Mouse (Mus musculus) limb, embryonic 15.5 days (tissue): ENCODE data around the gene Cenpp. TPM values are rescaled to one million over a fixed set of nuclear protein-coding genes. Genes with fewer than 3 reads are reported as not detected.
A peak's percentile ranks its signal among the peaks of the same experiment; 100 is the strongest.

Experiments
- ATAC-seq: fragments of 200-750 bp; cut with Nextera tagmentation; 2 replicates; pipeline ENCODE4 v1.8.0; 2017; ENCODE audit warnings: low read depth, moderate TSS enrichment; ENCODE audit not compliant: insufficient number of reproducible peaks, low FRiP score, low TSS enrichment
- H3K27ac ChIP-seq: fragments of 300-500 bp; sonication (generic); 2 replicates; pipeline ENCODE4 v1.5.1; 2015; ENCODE audit warnings: moderate library complexity, mild to moderate bottlenecking, inconsistent platforms
- H3K27me3 ChIP-seq: fragments of 300-500 bp; sonication (generic); 2 replicates; pipeline ENCODE4 v1.6.1; 2015; ENCODE audit warnings: inconsistent platforms
- H3K36me3 ChIP-seq: fragments of 300-500 bp; sonication (generic); 2 replicates; pipeline ENCODE4 v1.6.1; 2015; ENCODE audit warnings: inconsistent platforms
- H3K4me1 ChIP-seq: fragments of 300-500 bp; sonication (generic); 2 replicates; pipeline ENCODE4 v1.6.1; 2015; ENCODE audit warnings: inconsistent platforms
- H3K4me2 ChIP-seq: fragments of 300-500 bp; sonication (generic); 2 replicates; pipeline ENCODE4 v1.6.1; 2015; ENCODE audit warnings: mild to moderate bottlenecking, inconsistent platforms
- H3K4me3 ChIP-seq: fragments of 300-500 bp; sonication (generic); 2 replicates; pipeline ENCODE4 v1.5.1; 2015; ENCODE audit warnings: mild to moderate bottlenecking, inconsistent platforms
- H3K9ac ChIP-seq: fragments of 300-500 bp; sonication (generic); 2 replicates; pipeline ENCODE4 v1.6.1; 2015; ENCODE audit warnings: inconsistent platforms
- H3K9me3 ChIP-seq: fragments of 300-500 bp; sonication (generic); 2 replicates; pipeline ENCODE4 v1.6.1; 2016; ENCODE audit warnings: inconsistent platforms
- WGBS: fragments of 180-500 bp; shearing (Covaris S2); methylation state at CpG from one replicate; pipeline ENCODE4 v1.1.7; 2015; 5-methylcytosine and 5-hydroxymethylcytosine counted together
- polyA plus RNA-seq: library from polyadenylated mRNA; unstranded; fragments of >200 nt; fragmentation: Nextera tagmentation; extraction: Ambion mirVana; gene quantifications from 2 replicates; pipeline ENCODE4 v1.2.1, GENCODE M21; 2015

Cenpp gene
- polyA plus RNA-seq, 1 experiment from 2014 or later: 21.5 TPM

DNA sequence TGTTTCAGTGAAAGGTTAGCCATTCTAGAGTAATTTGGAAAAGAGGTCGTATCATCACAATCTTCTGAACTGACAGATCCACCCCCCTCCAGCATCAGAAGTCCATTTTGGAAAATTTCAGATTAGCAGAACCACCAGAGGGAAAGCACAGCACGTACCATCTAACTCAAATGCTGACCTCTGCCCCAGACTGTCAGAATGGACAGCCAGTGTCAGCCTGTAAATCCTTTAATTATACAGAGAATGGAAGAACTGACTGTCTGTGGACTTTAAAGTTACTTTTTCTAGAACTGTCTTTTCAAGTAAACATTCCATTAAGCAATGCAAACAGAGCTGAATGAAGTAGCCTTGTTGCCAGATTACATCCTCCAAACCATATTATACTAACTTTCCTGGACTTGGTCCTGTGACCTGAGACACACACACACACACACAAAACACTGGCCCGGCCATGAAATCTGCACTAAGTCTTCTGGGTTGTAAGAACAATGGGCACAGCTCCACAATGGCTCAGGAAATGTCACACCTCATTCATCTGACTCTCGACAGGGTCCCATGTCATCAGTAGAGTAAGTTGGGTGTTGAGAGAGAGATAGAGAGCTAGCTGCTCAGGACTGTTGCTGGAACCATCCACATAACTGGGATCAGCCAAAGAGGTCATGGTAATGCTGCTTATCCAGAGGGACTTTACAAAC lies 180.5 kb downstream of the Cenpp start:
- ATAC-seq: no peak
- Histone ChIP-seq H3K4me1 (peaks cover 14% of the 10 kb centered on the region), H3K27ac (no peak overlapping the region; the same call in 1 of the 2 replicates)

DNA sequence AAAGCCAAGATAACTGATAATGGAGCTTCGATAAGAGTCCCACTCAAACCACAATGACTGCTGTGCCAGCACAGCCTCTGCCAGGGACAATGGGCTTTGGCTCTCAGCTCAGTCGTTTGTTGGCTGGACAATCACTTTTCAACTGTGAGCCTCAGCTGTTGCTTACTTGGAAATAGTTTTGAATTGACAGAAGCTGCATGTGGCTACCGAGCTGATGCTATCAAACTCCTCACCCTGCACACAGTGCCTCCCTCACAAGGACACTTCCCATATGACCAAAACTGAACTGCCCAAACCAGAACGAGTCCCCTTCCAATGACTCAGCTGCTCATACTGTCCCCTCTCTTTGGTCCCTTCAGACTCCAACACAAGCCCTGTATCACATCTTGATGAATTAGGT lies 181.8 kb downstream of the Cenpp start:
- Histone ChIP-seq H3K9ac (no peak overlapping the region), H3K4me1 (peaks cover 21% of the 10 kb centered on the region), H3K27me3 (no peaks in the 10 kb centered on the region), H3K4me2 (no peak overlapping the region), H3K36me3 (no peaks in the 10 kb centered on the region), H3K4me3 (no peak overlapping the region), H3K27ac (no peak overlapping the region), H3K9me3 (no peaks in the 10 kb centered on the region)
- WGBS: 68% methylated on average over 4 of the region's 4 CpGs
- no peak for ATAC-seq

More for the DNA sequence above, 180.5 kb downstream of the Cenpp start:
- H3K4me2 ChIP-seq: no peak overlapping the region
- 72% methylated on average over 4 of the region's 4 CpGs for WGBS
- H3K9me3 ChIP-seq: no peaks in the 10 kb centered on the region
- no peak overlapping the region for H3K4me3 ChIP-seq
- H3K9ac ChIP-seq: no peak overlapping the region
- no peaks in the 10 kb centered on the region for H3K36me3 ChIP-seq
- H3K27me3 ChIP-seq: no peaks in the 10 kb centered on the region

DNA sequence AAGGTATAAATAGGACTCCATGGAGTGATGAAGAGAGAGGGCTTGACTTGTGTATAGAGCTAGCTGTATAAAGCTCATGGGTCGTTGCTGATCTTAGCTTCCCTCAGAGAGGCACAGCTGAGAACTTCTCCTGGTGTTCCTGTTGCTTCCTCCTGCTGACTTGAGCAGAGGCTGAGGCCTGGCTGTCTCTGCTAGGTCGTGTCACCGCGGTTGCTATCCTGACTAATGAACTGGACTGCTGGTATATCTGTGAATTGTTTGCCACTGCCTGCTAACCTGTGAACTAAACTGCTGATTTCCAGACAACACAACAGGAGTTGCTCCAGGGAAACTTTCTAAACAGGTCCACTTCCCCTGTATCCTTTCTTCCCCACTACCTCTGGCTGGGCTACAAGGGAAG lies 182.3 kb downstream of the Cenpp start:
- no peak overlapping the region for H3K27ac ChIP-seq
- no peak for ATAC-seq
- no peaks in the 10 kb centered on the region for H3K27me3 ChIP-seq
- no peak overlapping the region for H3K9ac ChIP-seq
- peaks cover 25% of the 10 kb centered on the region for H3K4me1 ChIP-seq
- 82% methylated on average over 4 of the region's 4 CpGs for WGBS
- no peak overlapping the region for H3K4me3 ChIP-seq
- H3K9me3 ChIP-seq: no peaks in the 10 kb centered on the region
- H3K4me2 ChIP-seq: no peak overlapping the region
- peaks cover 2% of the 10 kb centered on the region; the same call in 1 of the 2 replicates for H3K36me3 ChIP-seq

DNA sequence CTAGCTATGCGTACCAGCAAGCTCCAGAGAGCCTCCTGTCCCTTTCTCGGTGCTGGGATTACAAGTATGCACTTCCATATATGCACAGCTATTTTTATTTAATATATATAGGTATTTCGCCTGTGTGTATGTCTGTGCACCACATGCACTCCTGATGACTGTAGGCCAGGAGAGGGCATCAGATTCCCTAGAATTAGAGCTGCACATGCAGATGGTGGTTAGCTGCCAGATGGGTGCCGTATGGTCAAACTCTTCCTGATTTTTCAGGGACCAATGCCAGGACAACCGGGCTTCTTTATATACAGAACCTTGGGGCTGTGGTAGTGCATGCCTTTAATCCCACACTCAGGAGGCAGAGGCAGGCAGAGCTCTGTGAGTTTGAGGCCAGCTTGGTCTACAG lies 183.6 kb downstream of the Cenpp start:
- Histone ChIP-seq H3K36me3 (peaks cover 15% of the 10 kb centered on the region), H3K4me2 (no peak overlapping the region), H3K27me3 (no peaks in the 10 kb centered on the region), H3K9ac (no peak overlapping the region), H3K4me1 (peaks cover 29% of the 10 kb centered on the region), H3K27ac (peak overlapping the region; percentile 96; the same call in 1 of the 2 replicates), H3K9me3 (no peaks in the 10 kb centered on the region), H3K4me3 (no peak overlapping the region)
- ATAC-seq: no peak
- WGBS: 78% methylated on average over 5 of the region's 5 CpGs

DNA sequence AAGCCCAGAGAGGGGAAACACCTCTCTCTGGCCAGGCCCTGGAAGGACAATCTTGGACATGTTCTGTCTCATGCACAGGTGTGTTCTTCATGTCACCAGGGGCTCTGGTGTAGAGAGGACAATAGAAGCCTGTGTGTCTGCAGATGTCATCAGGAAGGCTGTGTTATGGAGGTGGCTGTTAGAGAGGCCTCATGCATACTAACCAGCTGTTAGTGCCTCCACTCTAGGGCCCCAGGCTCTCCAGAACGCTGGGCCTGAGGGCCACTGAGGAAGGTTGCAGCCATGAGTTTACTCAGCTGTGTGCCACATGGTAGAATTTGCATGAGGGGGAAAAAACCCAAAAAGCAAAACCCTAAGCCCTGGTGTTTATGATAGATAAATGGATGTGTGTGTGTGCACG lies 185.0 kb downstream of the Cenpp start:
- Histone ChIP-seq H3K9me3 (no peaks in the 10 kb centered on the region), H3K4me2 (no peak overlapping the region), H3K27me3 (no peaks in the 10 kb centered on the region), H3K27ac (peak overlapping the region; percentile 96), H3K36me3 (peaks cover 21% of the 10 kb centered on the region), H3K4me3 (no peak overlapping the region), H3K4me1 (peaks cover 37% of the 10 kb centered on the region), H3K9ac (no peak overlapping the region)
- 42% methylated on average over 2 of the region's 2 CpGs for WGBS
- no peak for ATAC-seq

DNA sequence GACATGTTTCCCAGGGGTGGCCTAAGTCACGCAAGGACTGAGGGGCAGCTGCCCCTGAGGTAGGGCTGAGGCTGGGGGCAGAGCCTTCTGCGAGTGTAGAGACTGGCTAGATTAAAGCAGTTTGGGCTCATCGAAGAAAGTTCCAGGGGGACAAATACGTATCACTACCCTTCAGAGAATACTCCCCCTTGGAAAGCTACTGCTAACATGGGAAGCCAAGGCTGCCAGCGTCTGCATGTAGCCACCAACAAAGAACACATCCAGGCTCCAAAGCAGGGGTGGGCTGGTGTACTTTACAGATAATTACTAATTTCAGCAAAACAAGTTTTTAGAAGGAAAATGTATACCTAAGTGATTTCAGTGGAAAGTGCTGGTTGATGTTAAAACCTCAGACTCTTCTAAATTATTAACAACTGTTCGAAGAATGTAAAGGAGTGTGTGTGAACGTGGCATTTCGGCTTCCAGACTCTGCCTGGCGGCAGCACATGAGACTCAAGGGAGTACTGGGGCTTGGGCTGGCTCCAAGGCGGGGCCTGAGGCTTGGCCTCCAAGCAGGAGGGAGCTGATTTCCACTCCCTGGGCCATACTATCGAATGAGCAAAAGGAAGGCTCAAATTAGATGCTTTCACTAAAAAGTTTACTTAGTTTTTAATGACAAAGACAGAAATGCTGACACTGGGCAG lies 186.1 kb downstream of the Cenpp start:
- ATAC-seq: peak; percentile 87
- H3K4me1 ChIP-seq: peaks cover 41% of the 10 kb centered on the region
- H3K36me3 ChIP-seq: peaks cover 31% of the 10 kb centered on the region
- WGBS: 28% methylated on average over 11 of the region's 11 CpGs
- peak overlapping the region; percentile 96 for H3K27ac ChIP-seq
- H3K9me3 ChIP-seq: no peaks in the 10 kb centered on the region
- no peak overlapping the region for H3K4me2 ChIP-seq
- H3K4me3 ChIP-seq: no peak overlapping the region
- no peak overlapping the region for H3K9ac ChIP-seq
- no peaks in the 10 kb centered on the region for H3K27me3 ChIP-seq

DNA sequence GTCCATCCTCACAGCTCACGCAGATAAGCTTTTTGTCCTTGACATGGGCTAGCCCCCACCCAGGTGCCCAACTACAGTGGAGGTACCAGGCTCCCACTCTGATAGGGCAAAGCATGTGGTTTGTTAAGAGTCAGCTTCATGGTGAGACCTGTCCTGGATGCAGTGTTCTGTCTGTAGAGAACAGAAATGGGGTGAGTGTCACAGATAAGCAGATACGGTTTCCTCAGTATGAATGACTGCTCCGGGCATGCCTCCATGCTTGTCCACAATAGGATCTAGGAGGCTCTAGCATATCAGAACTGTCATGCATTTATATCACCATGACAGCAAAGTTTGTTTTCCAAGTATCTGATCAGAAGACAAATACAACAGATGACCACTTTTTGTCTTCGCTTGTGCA lies 186.7 kb downstream of the Cenpp start:
- H3K36me3 ChIP-seq: peaks cover 32% of the 10 kb centered on the region
- no peak for ATAC-seq
- H3K27ac ChIP-seq: peak overlapping the region; percentile 96
- no peak overlapping the region for H3K4me3 ChIP-seq
- H3K4me1 ChIP-seq: peaks cover 44% of the 10 kb centered on the region
- WGBS: 93% methylated on average over 4 of the region's 4 CpGs
- no peaks in the 10 kb centered on the region for H3K27me3 ChIP-seq
- no peak overlapping the region for H3K4me2 ChIP-seq
- no peaks in the 10 kb centered on the region for H3K9me3 ChIP-seq
- no peak overlapping the region for H3K9ac ChIP-seq

DNA sequence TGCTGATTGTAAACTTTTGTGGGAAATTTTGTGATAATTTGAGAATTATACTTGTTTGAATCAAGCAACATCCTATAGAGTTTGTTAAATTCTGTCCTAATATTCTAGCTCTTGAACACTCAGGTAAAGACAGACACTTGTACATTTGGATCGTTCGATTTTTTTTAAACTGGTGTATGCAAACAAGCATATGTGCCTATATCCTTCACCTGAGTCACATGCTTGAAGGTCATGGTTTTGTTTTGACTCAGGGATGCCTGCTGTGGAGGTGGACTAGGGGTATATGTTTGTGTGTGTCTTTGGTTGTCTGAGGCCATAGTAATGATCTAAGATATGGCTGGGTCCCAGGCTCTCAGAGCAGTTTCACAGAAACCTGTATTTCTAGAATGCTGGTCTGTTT lies 189.7 kb downstream of the Cenpp start:
- no peaks in the 10 kb centered on the region for H3K9me3 ChIP-seq
- no peak overlapping the region for H3K9ac ChIP-seq
- H3K27ac ChIP-seq: no peak overlapping the region; the same call in 1 of the 2 replicates
- no peak overlapping the region for H3K4me2 ChIP-seq
- no peak overlapping the region for H3K4me3 ChIP-seq
- H3K4me1 ChIP-seq: peaks cover 50% of the 10 kb centered on the region
- ATAC-seq: no peak
- peaks cover 36% of the 10 kb centered on the region for H3K36me3 ChIP-seq
- no peaks in the 10 kb centered on the region for H3K27me3 ChIP-seq
- WGBS: 97% methylated on average over 2 of the region's 2 CpGs

DNA sequence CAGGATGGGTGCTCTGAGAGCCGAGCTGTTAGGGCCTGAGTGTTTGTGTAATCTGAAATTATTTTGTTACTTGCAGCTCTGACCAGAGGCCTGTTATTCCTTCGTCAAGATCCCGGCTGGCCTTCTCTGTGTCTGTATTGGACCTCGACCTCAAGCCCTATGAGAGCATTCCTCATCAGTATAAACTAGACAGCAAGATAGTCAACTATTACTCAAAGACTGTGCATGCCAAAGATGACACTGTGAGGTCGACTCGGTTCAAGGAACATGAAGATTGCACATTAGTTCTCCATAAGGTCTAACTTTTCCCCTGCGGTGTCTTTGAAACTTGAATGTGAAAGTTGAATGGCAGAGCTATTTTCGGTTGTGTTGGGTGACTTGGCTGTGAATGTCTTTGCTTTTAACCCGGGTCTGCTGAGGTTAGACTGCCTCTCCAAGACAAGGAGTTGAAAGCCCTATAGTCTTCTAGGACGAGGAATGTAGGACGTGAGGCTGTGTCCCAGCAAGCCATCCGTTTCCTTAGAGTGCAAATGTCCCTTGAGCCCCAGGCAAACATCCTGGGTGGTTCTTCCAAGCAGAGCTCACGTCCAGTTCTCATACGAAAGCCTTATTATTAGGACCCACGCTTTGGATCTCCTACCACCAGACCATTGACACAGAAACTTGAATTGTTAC lies 191.0 kb downstream of the Cenpp start:
- H3K27ac ChIP-seq: peak overlapping the region; percentile 88

DNA sequence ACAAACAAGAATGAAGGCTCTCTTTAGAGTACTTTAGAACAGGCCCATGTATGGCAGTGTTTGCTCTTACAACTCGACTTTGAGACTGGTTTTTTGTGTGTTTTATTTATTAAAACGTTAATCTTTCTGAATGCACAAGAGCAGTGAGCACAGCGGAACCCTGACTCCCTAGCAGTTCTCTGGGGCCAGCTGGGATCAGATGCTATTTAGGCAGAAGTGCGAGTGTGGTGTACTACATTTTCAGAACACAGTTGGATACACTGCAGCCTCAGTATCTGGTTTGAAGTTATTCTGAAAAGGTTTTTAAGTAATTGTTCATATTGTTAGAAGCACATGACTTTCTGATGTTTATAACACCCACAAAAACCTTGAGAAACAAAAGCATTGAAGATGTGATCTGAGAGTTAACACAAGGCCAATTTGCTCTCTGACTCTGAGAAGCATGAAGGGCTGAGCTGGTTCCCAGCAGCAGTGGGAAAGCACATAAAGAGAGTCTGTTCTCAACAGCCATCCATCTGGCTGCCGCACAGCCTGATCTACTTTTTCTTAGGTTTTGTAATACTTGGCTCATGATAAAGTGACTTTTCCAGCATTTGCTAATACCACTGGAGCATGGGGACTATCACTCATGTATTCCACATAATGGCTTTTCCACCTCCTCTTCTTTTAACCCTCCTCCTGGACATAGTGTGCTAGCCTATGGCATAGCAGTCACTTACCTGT lies 191.7 kb downstream of the Cenpp start:
- peaks cover 31% of the 10 kb centered on the region for H3K4me1 ChIP-seq
- H3K27ac ChIP-seq: peak overlapping the region; percentile 88
- H3K36me3 ChIP-seq: peaks cover 36% of the 10 kb centered on the region
- H3K27me3 ChIP-seq: no peaks in the 10 kb centered on the region
- 69% methylated on average over 5 of the region's 5 CpGs for WGBS
- no peak overlapping the region for H3K4me3 ChIP-seq
- ATAC-seq: peak; percentile 78; the same call in 1 of the 2 replicates
- no peak overlapping the region for H3K9ac ChIP-seq
- H3K9me3 ChIP-seq: no peaks in the 10 kb centered on the region
- no peak overlapping the region for H3K4me2 ChIP-seq

More for the DNA sequence above, 191.0 kb downstream of the Cenpp start:
- ATAC-seq: no peak
- Histone ChIP-seq H3K4me2 (no peak overlapping the region), H3K36me3 (peaks cover 36% of the 10 kb centered on the region), H3K27me3 (no peaks in the 10 kb centered on the region), H3K4me3 (no peak overlapping the region), H3K9me3 (no peaks in the 10 kb centered on the region), H3K4me1 (peaks cover 37% of the 10 kb centered on the region), H3K9ac (no peak overlapping the region)
- WGBS: 79% methylated on average over 15 of the region's 15 CpGs

DNA sequence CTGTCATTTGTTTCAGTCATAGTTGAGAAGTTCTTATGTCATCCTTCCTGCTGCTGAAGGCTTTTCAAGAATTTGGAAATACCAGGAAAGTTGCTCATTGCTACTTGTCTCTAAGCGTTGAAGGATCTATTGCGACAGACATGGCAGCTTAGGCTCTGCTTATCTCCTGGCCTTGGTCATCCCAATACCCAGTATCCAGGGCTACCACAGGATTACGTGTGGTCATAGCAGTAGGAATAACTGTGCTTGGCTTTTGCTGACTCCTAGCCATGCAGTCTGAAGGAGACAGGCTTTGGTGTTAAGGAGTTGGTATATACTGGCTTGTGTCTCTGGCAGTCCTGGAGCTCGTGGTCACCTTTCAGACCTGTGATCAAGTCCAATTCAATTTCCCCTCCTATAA lies 192.3 kb downstream of the Cenpp start:
- Histone ChIP-seq H3K4me1 (peaks cover 26% of the 10 kb centered on the region), H3K4me2 (no peak overlapping the region), H3K27me3 (no peaks in the 10 kb centered on the region), H3K9me3 (no peaks in the 10 kb centered on the region), H3K9ac (no peak overlapping the region), H3K27ac (peak overlapping the region; percentile 88), H3K4me3 (no peak overlapping the region), H3K36me3 (peaks cover 34% of the 10 kb centered on the region)
- WGBS: 74% methylated on average over 4 of the region's 4 CpGs
- no peak for ATAC-seq
